Mouse (Mus musculus) ES-E14 (cell line): ENCODE measurements at regions not wholly inside any gene's neighbourhood (a gene's known extent, or its start where the extent isn't known, plus 50 kb on each side); places are given as distances from the start of the nearest gene placed in this dataset.

Experiments
- DNase-seq: peaks from one replicate; pipeline ENCODE4 v3.0.0-alpha.2; 2013; ENCODE audit warnings: low read depth, low spot score
- H3K27ac ChIP-seq: 2 replicates; pipeline ENCODE4 v1.5.1; 2012; ENCODE audit warnings: low read depth, mild to moderate bottlenecking, low read length, moderate library complexity, mixed read lengths; ENCODE audit not compliant: poor library complexity, insufficient read depth, severe bottlenecking
- H3K36me3 ChIP-seq: 2 replicates; pipeline ENCODE4 v1.6.1; 2012; ENCODE audit warnings: mild to moderate bottlenecking, low read length, moderate library complexity, mixed read lengths; ENCODE audit not compliant: control insufficient read depth, poor library complexity, insufficient read depth, severe bottlenecking
- H3K4me1 ChIP-seq, 2 experiments: fragments of 150-350 bp in 1 of 2; sonication (generic) in 1 of 2; 2 replicates each; pipeline ENCODE4 v1.6.1; 2012; ENCODE audit warnings: low read length in 2 of 2, mild to moderate bottlenecking in 1 of 2, mixed read lengths in 1 of 2; ENCODE audit not compliant: control insufficient read depth in 2 of 2, insufficient read depth in 2 of 2, poor library complexity in 1 of 2
- H3K4me3 ChIP-seq, 2 experiments: fragments of 150-350 bp in 1 of 2; sonication (generic) in 1 of 2; 2 replicates each; pipeline ENCODE4 v1.5.1; 2012; ENCODE audit warnings: low read length in 2 of 2, low read depth in 1 of 2, mild to moderate bottlenecking in 1 of 2, mixed read lengths in 1 of 2; ENCODE audit not compliant: insufficient read depth in 1 of 2, poor library complexity in 1 of 2, severe bottlenecking in 1 of 2
- H3K9ac ChIP-seq: 2 replicates; pipeline ENCODE4 v1.6.1; 2012; ENCODE audit warnings: low read depth, mild to moderate bottlenecking, low read length, mixed read lengths; ENCODE audit not compliant: poor library complexity, insufficient read depth, severe bottlenecking
- H3K9me3 ChIP-seq: fragments of 150-350 bp; sonication (generic); 2 replicates; pipeline ENCODE4 v1.6.1; 2012; ENCODE audit warnings: low read depth, mild to moderate bottlenecking, low read length; ENCODE audit not compliant: control insufficient read depth, insufficient read depth
- CHD2 ChIP-seq: IDR thresholded peaks from 2 replicates; pipeline ENCODE4 v1.6.1; 2014; ENCODE audit warnings: mild to moderate bottlenecking, low read depth, low read length, inconsistent platforms
- HCFC1 ChIP-seq: IDR thresholded peaks from 2 replicates; pipeline ENCODE4 v1.6.1; 2012; ENCODE audit warnings: low read length, inconsistent platforms, borderline replicate concordance; ENCODE audit not compliant: insufficient read depth
- MAFK ChIP-seq: IDR thresholded peaks from 2 replicates; pipeline ENCODE4 v1.6.1; 2014; ENCODE audit warnings: mild to moderate bottlenecking, low read depth, low read length, inconsistent platforms; ENCODE audit not compliant: insufficient read depth
- ZC3H11A ChIP-seq: IDR thresholded peaks from 2 replicates; pipeline ENCODE4 v1.6.1; 2012; ENCODE audit warnings: low read depth, mild to moderate bottlenecking, inconsistent platforms, low read length, borderline replicate concordance
- ZNF384 ChIP-seq: IDR thresholded peaks from 2 replicates; pipeline ENCODE4 v1.6.1; 2012; ENCODE audit warnings: low read depth, low read length, inconsistent platforms
- in situ Hi-C, 2 experiments: fragments of 600-800 bp; cut with MboI; formaldehyde crosslinking; loops; one replicate each; pipeline ENCODE4 v1.15.1; 2025; ENCODE audit warnings: low sequenced_read_pairs in 2 of 2, inconsistent platforms in 1 of 2; ENCODE audit not compliant: unreplicated experiment in 2 of 2

DNA sequence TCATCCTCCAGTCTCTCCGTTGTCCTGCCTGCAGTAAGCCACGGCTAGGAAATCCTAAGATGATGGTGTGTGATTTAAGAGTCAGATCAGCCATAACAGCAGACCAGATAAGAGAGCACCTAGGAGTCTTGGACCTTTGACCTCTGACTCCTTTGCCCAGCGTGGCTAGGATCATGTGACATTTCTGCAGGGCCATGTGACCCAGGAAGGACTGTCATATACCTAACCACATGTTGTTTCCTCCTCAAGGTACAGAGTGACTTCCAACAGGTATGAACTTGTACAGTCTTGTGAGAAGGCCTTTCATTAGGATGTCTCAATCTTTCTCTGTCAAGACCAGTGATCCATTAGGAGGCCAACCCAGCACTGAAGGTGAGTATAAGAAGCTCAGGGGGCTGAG lies 135.7 kb downstream of the Cdc5l start:
- Histone ChIP-seq H3K4me3 (no peak overlapping the region), H3K27ac (no peak overlapping the region), H3K9me3 (no peaks in the 10 kb centered on the region), H3K36me3 (no peaks in the 10 kb centered on the region), H3K4me1 (peaks cover 0 to 3% of the 10 kb centered on the region in 2 experiments; a peak in 1 of 4 replicates), H3K9ac (no peak overlapping the region)
- TF ChIP-seq HCFC1 (no peak), ZNF384 (no peak), ZC3H11A (no peak), MAFK (no peak), CHD2 (no peak)
- no peak for DNase-seq
- in situ Hi-C loops, result no loop called here

- H3K27ac ChIP-seq, result no peak overlapping the region
- H3K36me3 ChIP-seq, result no peaks in the 10 kb centered on the region
- no peak for TF ChIP-seq ZNF384
- no peak overlapping the region for H3K9ac ChIP-seq
- no peak overlapping the region for H3K4me3 ChIP-seq
- H3K9me3 ChIP-seq, result no peaks in the 10 kb centered on the region
- in situ Hi-C loops, result no loop called here
- peak; percentile 28 for DNase-seq
- H3K4me1 ChIP-seq, result peaks cover 0 to 3% of the 10 kb centered on the region in 2 experiments; a peak in 1 of 4 replicates
Observed at GRCm38 (mm10) chr17:45296363-45296762, 137.2 kb downstream of the Cdc5l start.

GRCm38 (mm10) chr17:45294886-45295285 lies 138.7 kb downstream of the Cdc5l start:
- in situ Hi-C loops, result no loop called here
- no peak for DNase-seq
- H3K9me3 ChIP-seq, result no peaks in the 10 kb centered on the region
- H3K36me3 ChIP-seq, result no peaks in the 10 kb centered on the region
- H3K4me1 ChIP-seq, result peaks cover 0 to 3% of the 10 kb centered on the region in 2 experiments; a peak in 1 of 4 replicates
- H3K9ac ChIP-seq, result no peak overlapping the region
- no peak overlapping the region for H3K27ac ChIP-seq
- TF ChIP-seq CHD2 (no peak), HCFC1 (no peak), MAFK (no peak), ZC3H11A (no peak), ZNF384 (no peak)
- no peak overlapping the region for H3K4me3 ChIP-seq

DNA sequence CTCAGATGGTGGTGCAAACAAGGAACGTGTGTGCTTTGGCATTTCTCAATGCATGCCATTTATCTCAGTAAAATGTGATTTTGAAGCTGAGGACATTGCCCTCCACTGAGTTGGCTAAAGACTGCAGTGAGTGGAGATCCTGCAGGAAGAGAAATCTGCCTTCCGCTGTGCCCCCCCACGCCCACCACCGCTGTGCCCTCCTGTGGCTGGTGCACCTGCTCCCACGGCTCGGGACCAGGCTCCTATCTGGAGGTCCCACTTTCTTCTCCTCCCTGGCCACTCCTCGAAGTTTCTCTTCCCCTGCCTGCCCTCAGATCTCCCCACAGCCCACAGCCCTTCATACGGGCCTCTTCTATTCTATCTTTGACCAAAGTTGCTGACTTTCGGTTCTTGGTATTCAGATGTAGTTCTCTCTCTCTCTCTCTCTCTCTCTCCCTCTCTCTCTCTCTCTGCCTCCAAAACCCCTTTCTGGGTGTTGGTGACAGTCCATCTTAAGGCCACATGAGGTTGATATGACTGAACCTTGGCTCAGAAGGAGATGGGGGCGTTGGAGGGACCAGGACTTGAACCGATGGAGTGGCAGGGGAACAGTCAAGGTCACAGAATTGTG lies 139.2 kb downstream of the Cdc5l start:
- Histone ChIP-seq H3K9me3 (no peaks in the 10 kb centered on the region), H3K27ac (no peak overlapping the region), H3K4me3 (no peak overlapping the region), H3K9ac (no peak overlapping the region), H3K36me3 (no peaks in the 10 kb centered on the region), H3K4me1 (peaks cover 0 to 3% of the 10 kb centered on the region in 2 experiments; a peak in 1 of 4 replicates)
- TF ChIP-seq HCFC1 (no peak), ZC3H11A (no peak), CHD2 (no peak), MAFK (no peak), ZNF384 (no peak)
- no peak for DNase-seq
- in situ Hi-C loops, result no loop called here

- TF ChIP-seq ZNF384 (no peak), CHD2 (no peak), ZC3H11A (no peak), MAFK (no peak), HCFC1 (no peak)
- in situ Hi-C loops, result no loop called here
- Histone ChIP-seq H3K36me3 (no peaks in the 10 kb centered on the region), H3K27ac (no peak overlapping the region), H3K9me3 (no peaks in the 10 kb centered on the region), H3K9ac (no peak overlapping the region), H3K4me3 (no peak overlapping the region), H3K4me1 (peaks cover 0 to 3% of the 10 kb centered on the region in 2 experiments; a peak in 1 of 4 replicates)
- DNase-seq, result no peak
Observed at GRCm38 (mm10) chr17:45292883-45293282, 140.7 kb downstream of the Cdc5l start.
